Mouse (Mus musculus): ENCODE measurements around the gene Abcf3. TPM values are rescaled to one million over a fixed set of nuclear protein-coding genes. Genes with fewer than 3 reads are reported as not detected.

Gene Abcf3
- polyA plus RNA-seq, 2 experiments = 56.0 to 61.8 TPM

DNA sequence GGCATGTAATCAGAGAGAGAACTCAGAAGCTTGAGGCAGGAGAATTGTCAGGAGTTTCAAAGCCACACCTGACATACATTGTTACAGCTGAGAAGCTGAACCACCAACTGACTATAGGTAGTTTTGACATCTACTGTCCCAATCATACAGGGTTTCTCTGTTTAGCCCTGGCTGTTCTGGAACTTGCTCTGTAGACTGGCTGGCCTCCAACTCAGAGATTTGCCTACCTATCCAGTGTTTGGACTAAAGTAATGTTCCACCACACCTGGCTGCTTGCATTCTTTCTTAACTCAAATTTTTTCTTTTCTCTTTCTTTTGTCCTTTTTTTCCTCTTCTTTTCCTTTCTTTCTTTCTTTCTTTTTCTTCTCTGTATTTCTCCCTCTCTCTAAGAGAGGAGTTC, 32.3 kb upstream of the Abcf3 start:
- ATAC-seq (ENCODE audit: low FRiP score, low read depth) (no peak), DNase-seq (ENCODE audit: low spot score) (no peak)
- H3K9me3 ChIP-seq (ENCODE audit: control insufficient read depth, low read length) = no peaks in the 10 kb centered on the region
- H3K9ac ChIP-seq (ENCODE audit: low read depth, low read length, severe bottlenecking) = 0 out of 2 replicates have a peak overlapping the region, but pooled peaks have one; percentile 97
- no peak for TF ChIP-seq POLR2A (IDR thresholded peaks at IDR 0.05; ENCODE audit: borderline replicate concordance, extremely low read depth, insufficient read depth, insufficient read length)
- no peaks in the 10 kb centered on the region for H3K27me3 ChIP-seq (ENCODE audit: control insufficient read depth, insufficient read depth, low read length)
- H3K36me3 ChIP-seq (ENCODE audit: control insufficient read depth, insufficient read depth, low read length) = peaks cover 23% of the 10 kb centered on the region; the same call in 1 of the 2 replicates
- peak overlapping the region; percentile 85 for H3K27ac ChIP-seq (replicated peaks; ENCODE audit: low read depth, low read length)
- H3K4me3 ChIP-seq (replicated peaks; ENCODE audit: low read length) = peak overlapping the region; percentile 95
- peaks cover 10% of the 10 kb centered on the region; the same call in 1 of the 2 replicates for H3K4me1 ChIP-seq (ENCODE audit: control insufficient read depth, insufficient read depth, low read length)
- H3K4me2 ChIP-seq (replicated peaks; ENCODE audit: low read depth, low read length, severe bottlenecking) = peak overlapping the region; percentile 92

DNA sequence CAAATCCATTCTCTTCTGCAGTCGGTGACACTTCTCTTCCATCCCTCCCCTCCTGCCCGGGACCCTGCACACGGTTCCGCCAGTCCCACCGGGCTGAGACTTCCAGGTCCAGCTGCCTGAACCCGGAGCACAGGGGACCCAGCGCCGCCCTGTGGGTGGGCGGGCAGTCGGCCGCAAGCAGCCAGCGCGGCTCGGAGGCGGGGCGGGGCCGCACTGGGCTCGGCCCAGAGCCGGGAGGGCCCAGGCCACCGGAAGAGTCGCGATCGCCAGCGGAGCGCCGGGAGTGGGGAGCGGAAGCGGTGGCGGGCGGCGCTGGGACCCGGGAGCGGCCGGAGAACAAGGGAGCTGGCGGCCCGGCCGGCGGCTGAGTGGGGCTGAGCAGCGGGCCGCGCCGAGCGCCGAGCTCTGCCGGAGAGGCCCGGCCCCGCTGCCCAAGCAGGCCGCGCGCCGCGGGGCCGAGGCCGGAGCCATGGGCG, 31.6 kb upstream of the Abcf3 start, which contains the start of gene Dvl3:
Gene Dvl3 (plus strand): TSS at position 257 of the 476 bp plus-strand sequence.
- DNase-seq (ENCODE audit: low spot score) (peak; percentile 90), ATAC-seq (ENCODE audit: low FRiP score, low read depth) (peak; percentile 96)
- Histone ChIP-seq H3K4me1 (ENCODE audit: control insufficient read depth, insufficient read depth, low read length) (peaks cover 10% of the 10 kb centered on the region; the same call in 1 of the 2 replicates), H3K4me3 (replicated peaks; ENCODE audit: low read length) (peak within 1 kb of the TSS; percentile 95), H3K36me3 (ENCODE audit: control insufficient read depth, insufficient read depth, low read length) (peaks cover 25% of the 10 kb centered on the region), H3K27ac (replicated peaks; ENCODE audit: low read depth, low read length) (peak within 1 kb of the TSS; percentile 85), H3K9me3 (ENCODE audit: control insufficient read depth, low read length) (no peaks in the 10 kb centered on the region), H3K4me2 (replicated peaks; ENCODE audit: low read depth, low read length, severe bottlenecking) (peak within 1 kb of the TSS; percentile 92), H3K27me3 (ENCODE audit: control insufficient read depth, insufficient read depth, low read length) (no peaks in the 10 kb centered on the region), H3K9ac (ENCODE audit: low read depth, low read length, severe bottlenecking) (peak within 1 kb of the TSS; percentile 97)
- WGBS = 1% methylated on average over 22 of the region's 55 CpGs
- peak; percentile 63; the same call in 1 of the 2 replicates for TF ChIP-seq POLR2A (IDR thresholded peaks at IDR 0.05; ENCODE audit: borderline replicate concordance, extremely low read depth, insufficient read depth, insufficient read length)

DNA sequence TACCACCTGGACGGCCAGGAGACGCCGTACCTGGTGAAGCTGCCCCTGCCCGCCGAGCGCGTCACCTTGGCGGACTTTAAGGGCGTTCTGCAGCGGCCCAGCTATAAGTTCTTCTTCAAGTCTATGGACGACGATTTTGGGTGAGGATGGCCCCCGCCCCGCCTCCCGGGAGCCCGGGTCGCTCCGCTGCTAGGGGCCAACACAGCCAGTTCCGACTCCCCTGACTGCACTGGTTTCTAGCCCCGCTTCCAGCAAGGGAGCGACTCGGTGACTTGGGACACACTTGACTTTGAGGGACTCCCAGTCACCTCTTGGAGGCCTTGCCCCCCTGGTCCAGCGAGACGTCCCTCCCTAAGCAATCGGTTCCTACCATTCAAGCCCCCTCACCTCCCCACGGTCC, 31.2 kb upstream of the Abcf3 start:
- Histone ChIP-seq H3K36me3 (ENCODE audit: control insufficient read depth, insufficient read depth, low read length) (peaks cover 30% of the 10 kb centered on the region), H3K9ac (ENCODE audit: low read depth, low read length, severe bottlenecking) (peak overlapping the region; percentile 97), H3K27ac (replicated peaks; ENCODE audit: low read depth, low read length) (peak overlapping the region; percentile 85), H3K4me2 (replicated peaks; ENCODE audit: low read depth, low read length, severe bottlenecking) (peak overlapping the region; percentile 92), H3K27me3 (ENCODE audit: control insufficient read depth, insufficient read depth, low read length) (no peaks in the 10 kb centered on the region), H3K9me3 (ENCODE audit: control insufficient read depth, low read length) (no peaks in the 10 kb centered on the region), H3K4me3 (replicated peaks; ENCODE audit: low read length) (peak overlapping the region; percentile 95), H3K4me1 (ENCODE audit: control insufficient read depth, insufficient read depth, low read length) (peaks cover 10% of the 10 kb centered on the region; the same call in 1 of the 2 replicates)
- TF ChIP-seq POLR2A (IDR thresholded peaks at IDR 0.05; ENCODE audit: borderline replicate concordance, extremely low read depth, insufficient read depth, insufficient read length) = no peak
- DNase-seq (ENCODE audit: low spot score) (no peak), ATAC-seq (ENCODE audit: low FRiP score, low read depth) (peak; percentile 11)
- 0% methylated on average over 26 of the region's 26 CpGs for WGBS

DNA sequence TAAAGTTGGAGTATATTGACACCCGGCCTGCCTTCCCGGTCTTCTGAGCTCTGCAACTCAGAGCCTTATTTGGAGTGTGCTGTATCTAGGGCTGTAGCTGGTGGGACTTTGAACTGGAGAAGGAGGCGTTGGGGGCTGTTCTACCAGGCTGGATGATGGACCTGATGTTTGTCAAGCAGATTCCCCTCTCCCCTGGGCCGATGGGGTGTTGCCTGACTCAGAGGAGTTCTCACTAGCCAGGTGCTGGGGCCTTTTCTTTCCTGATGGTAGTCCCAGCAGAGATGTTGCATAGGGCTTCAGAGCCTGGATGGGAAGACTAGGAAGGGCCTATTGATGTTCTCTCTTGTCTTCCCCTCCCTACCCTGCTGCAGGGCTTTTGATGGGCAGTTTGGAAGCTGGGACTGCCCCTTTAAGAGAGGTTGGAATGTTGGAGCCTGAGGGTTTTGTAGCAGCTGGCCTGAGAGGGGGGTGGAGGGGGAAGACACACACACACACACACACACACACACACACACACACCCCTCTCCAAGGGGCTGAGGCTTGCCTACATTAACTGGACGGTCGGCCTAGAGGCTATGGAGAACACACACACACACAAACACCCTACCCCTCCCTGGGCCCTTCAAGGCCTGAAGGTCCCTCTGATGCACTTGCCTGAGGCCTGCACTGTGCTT, 30.5 kb upstream of the Abcf3 start:
- Histone ChIP-seq H3K36me3 (ENCODE audit: control insufficient read depth, insufficient read depth, low read length) (peaks cover 32% of the 10 kb centered on the region), H3K4me1 (ENCODE audit: control insufficient read depth, insufficient read depth, low read length) (peaks cover 10% of the 10 kb centered on the region; the same call in 1 of the 2 replicates), H3K9ac (ENCODE audit: low read depth, low read length, severe bottlenecking) (peak overlapping the region; percentile 97), H3K9me3 (ENCODE audit: control insufficient read depth, low read length) (no peaks in the 10 kb centered on the region), H3K27me3 (ENCODE audit: control insufficient read depth, insufficient read depth, low read length) (no peaks in the 10 kb centered on the region), H3K4me3 (replicated peaks; ENCODE audit: low read length) (peak overlapping the region; percentile 95), H3K27ac (replicated peaks; ENCODE audit: low read depth, low read length) (peak overlapping the region; percentile 85), H3K4me2 (replicated peaks; ENCODE audit: low read depth, low read length, severe bottlenecking) (peak overlapping the region; percentile 92)
- WGBS = 1% methylated on average over 6 of the region's 6 CpGs
- peak; percentile 36 for DNase-seq (ENCODE audit: low spot score)
- TF ChIP-seq POLR2A (IDR thresholded peaks at IDR 0.05; ENCODE audit: borderline replicate concordance, extremely low read depth, insufficient read depth, insufficient read length) = no peak
- ATAC-seq (ENCODE audit: low FRiP score, low read depth) = peak; percentile 58

DNA sequence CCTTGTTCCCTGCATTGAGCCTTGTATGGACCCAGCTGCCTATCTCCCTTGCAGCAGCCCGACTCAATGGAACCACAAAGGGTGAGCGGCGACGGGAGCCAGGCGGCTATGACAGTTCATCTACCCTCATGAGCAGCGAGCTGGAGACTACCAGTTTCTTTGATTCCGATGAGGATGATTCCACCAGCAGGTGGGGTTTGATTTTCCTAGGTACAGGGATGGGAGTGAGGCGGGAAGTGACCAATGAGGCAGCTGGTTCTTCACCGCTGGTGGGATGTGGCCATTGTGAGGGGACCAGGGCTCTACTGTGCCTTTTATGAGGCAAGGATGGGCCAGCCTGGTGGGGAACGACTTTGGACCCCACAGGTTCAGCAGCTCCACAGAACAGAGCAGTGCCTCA, 24.5 kb upstream of the Abcf3 start:
- Histone ChIP-seq H3K9me3 (ENCODE audit: control insufficient read depth, low read length) (no peaks in the 10 kb centered on the region), H3K36me3 (ENCODE audit: control insufficient read depth, insufficient read depth, low read length) (peaks cover 91% of the 10 kb centered on the region)

More for the DNA sequence above, 24.5 kb upstream of the Abcf3 start:
- Histone ChIP-seq H3K4me1 (ENCODE audit: control insufficient read depth, insufficient read depth, low read length) (0 out of 2 replicates have a peak, but pooled peaks cover 2% of the 10 kb centered on the region), H3K4me2 (replicated peaks; ENCODE audit: low read depth, low read length, severe bottlenecking) (no peak overlapping the region), H3K27ac (replicated peaks; ENCODE audit: low read depth, low read length) (no peak overlapping the region), H3K9ac (ENCODE audit: low read depth, low read length, severe bottlenecking) (no peak overlapping the region), H3K27me3 (ENCODE audit: control insufficient read depth, insufficient read depth, low read length) (no peaks in the 10 kb centered on the region), H3K4me3 (replicated peaks; ENCODE audit: low read length) (no peak overlapping the region)
- DNase-seq (ENCODE audit: low spot score) = no peak
- ATAC-seq (ENCODE audit: low FRiP score, low read depth) = no peak
- 83% methylated on average over 10 of the region's 10 CpGs for WGBS
- no peak for TF ChIP-seq POLR2A (IDR thresholded peaks at IDR 0.05; ENCODE audit: borderline replicate concordance, extremely low read depth, insufficient read depth, insufficient read length)

All from limb, embryonic 14.5 days (tissue).